Mouse (Mus musculus) NIH3T3 (cell line): Measurements from ENCODE around the gene Agbl3.

ENCODE experiments used
- DNase-seq: peaks from one replicate; pipeline ENCODE4 v3.0.0-alpha.2; 2012; ENCODE audit warnings: low read depth

The Agbl3 gene

GRCm38 (mm10) chr6:34906661-34907060, 126.4 kb downstream of the Agbl3 start:
- DNase-seq: no peak

- DNase-seq: no peak
These were observed 126.9 kb downstream of the Agbl3 start for GRCm38 (mm10) chr6:34907121-34907614.

GRCm38 (mm10) chr6:34907696-34908260, 127.5 kb downstream of the Agbl3 start:
- DNase-seq: no peak
